Mouse (Mus musculus) CH12.LX (cell line): ENCODE measurements around the gene Rilpl1. TPM values are rescaled to one million over a fixed set of nuclear protein-coding genes. Genes with fewer than 3 reads are reported as not detected.

Experiments
- DNase-seq: peaks from one replicate; pipeline ENCODE4 v3.0.0-alpha.2; 2013; ENCODE audit errors: extremely low read depth
- H3K27ac ChIP-seq: 2 replicates; pipeline ENCODE4 v1.5.1; 2012; ENCODE audit warnings: low read depth, mild to moderate bottlenecking, control low read depth, moderate library complexity; ENCODE audit not compliant: insufficient read depth
- H3K27me3 ChIP-seq: replicated peaks from 2 replicates; pipeline ENCODE3; 2012; ENCODE audit warnings: inconsistent platforms
- H3K36me3 ChIP-seq, 2 experiments: replicated peaks in 1 of 2; 2 replicates each; pipeline versions ENCODE3 to v1.6.1; 2012; ENCODE audit warnings: inconsistent platforms in 1 of 2, low read length in 1 of 2, mild to moderate bottlenecking in 1 of 2, mixed read lengths in 1 of 2, moderate library complexity in 1 of 2; ENCODE audit not compliant: control insufficient read depth in 1 of 2, insufficient read depth in 1 of 2
- H3K4me1 ChIP-seq, 2 experiments: 2 replicates each; pipeline ENCODE4 v1.6.1; 2012; ENCODE audit warnings: inconsistent platforms in 1 of 2, moderate library complexity in 1 of 2; ENCODE audit not compliant: insufficient read depth in 2 of 2, control insufficient read depth in 1 of 2
- H3K4me2 ChIP-seq: 2 replicates; pipeline ENCODE4 v1.6.1; 2012; ENCODE audit warnings: low read depth, mild to moderate bottlenecking, control low read depth; ENCODE audit not compliant: poor library complexity, insufficient read depth, severe bottlenecking
- H3K4me3 ChIP-seq, 3 experiments: fragments of 150-350 bp in 1 of 3; sonication (generic) in 1 of 3; replicated peaks in 1 of 3; 2 replicates each; pipeline versions ENCODE3 to v1.5.1; 2011 to 2012; ENCODE audit warnings: low read depth in 2 of 3, low read length in 2 of 3, mild to moderate bottlenecking in 2 of 3, moderate library complexity in 2 of 3, control low read depth in 1 of 3, improper control_type of control experiment in 1 of 3, inconsistent platforms in 1 of 3, mixed read lengths in 1 of 3; ENCODE audit not compliant: poor library complexity in 1 of 3
- H3K79me2 ChIP-seq: replicated peaks from 2 replicates; pipeline ENCODE4 v1.6.1; 2012; ENCODE audit warnings: mild to moderate bottlenecking, moderate library complexity; ENCODE audit not compliant: control insufficient read depth, poor library complexity, insufficient read depth, severe bottlenecking; ENCODE audit errors: extremely low read depth
- H3K9ac ChIP-seq: 2 replicates; pipeline ENCODE4 v1.6.1; 2012; ENCODE audit warnings: low read depth, mild to moderate bottlenecking, control low read depth, moderate library complexity; ENCODE audit not compliant: insufficient read depth
- H3K9me3 ChIP-seq: replicated peaks from 2 replicates; pipeline ENCODE3; 2012; ENCODE audit warnings: low read length, inconsistent platforms, mixed read lengths
- BHLHE40 ChIP-seq: IDR thresholded peaks from 2 replicates; pipeline ENCODE4 v1.6.1; 2011; ENCODE audit warnings: mild to moderate bottlenecking, low read depth, low read length, improper control_type of control experiment
- CHD1 ChIP-seq: IDR thresholded peaks from 2 replicates; pipeline ENCODE4 v1.6.1; 2012; ENCODE audit warnings: low read depth, low read length, improper control_type of control experiment, inconsistent platforms
- CHD2 ChIP-seq: IDR thresholded peaks from 2 replicates; pipeline ENCODE4 v1.6.1; 2011; ENCODE audit warnings: low read length, improper control_type of control experiment
- CTCF ChIP-seq, 2 experiments: IDR thresholded peaks in 1 of 2; conservative IDR thresholded peaks in 1 of 2; 2 replicates each; pipeline ENCODE4 v1.5.1; 2011 to 2012; ENCODE audit warnings: low read depth in 2 of 2, low read length in 2 of 2, improper control_type of control experiment in 1 of 2, inconsistent platforms in 1 of 2, mild to moderate bottlenecking in 1 of 2, moderate library complexity in 1 of 2
- E2F4 ChIP-seq: IDR thresholded peaks from 2 replicates; pipeline ENCODE4 v1.6.1; 2011; ENCODE audit warnings: low read depth, low read length, improper control_type of control experiment; ENCODE audit not compliant: insufficient replicate concordance
- ELF1 ChIP-seq: IDR thresholded peaks from 2 replicates; pipeline ENCODE4 v1.6.1; 2014; ENCODE audit warnings: low read depth, mild to moderate bottlenecking, inconsistent platforms, low read length, improper control_type of control experiment
- EP300 ChIP-seq: IDR thresholded peaks from 2 replicates; pipeline ENCODE4 v1.6.1; 2011; ENCODE audit warnings: low read length, improper control_type of control experiment
- ETS1 ChIP-seq: conservative IDR thresholded peaks from 2 replicates; pipeline ENCODE4 v1.6.1; 2012; ENCODE audit warnings: low read depth, mild to moderate bottlenecking, inconsistent platforms, low read length, improper control_type of control experiment, moderate library complexity
- GABPA ChIP-seq: IDR thresholded peaks from 2 replicates; pipeline ENCODE4 v1.6.1; 2012; ENCODE audit warnings: low read depth, low read length, improper control_type of control experiment, inconsistent platforms; ENCODE audit not compliant: insufficient replicate concordance
- HCFC1 ChIP-seq: IDR thresholded peaks from 2 replicates; pipeline ENCODE4 v1.6.1; 2012; ENCODE audit warnings: low read depth, mild to moderate bottlenecking, inconsistent platforms, low read length, improper control_type of control experiment
- IRF4 ChIP-seq: IDR thresholded peaks from 2 replicates; pipeline ENCODE4 v1.6.1; 2014; ENCODE audit warnings: low read depth, mild to moderate bottlenecking, inconsistent platforms, low read length, improper control_type of control experiment
- JUN ChIP-seq: IDR thresholded peaks from 2 replicates; pipeline ENCODE4 v1.6.1; 2011; ENCODE audit warnings: low read depth, mild to moderate bottlenecking, low read length, improper control_type of control experiment, moderate library complexity; ENCODE audit not compliant: insufficient read depth
- JUND ChIP-seq: conservative IDR thresholded peaks from 2 replicates; pipeline ENCODE4 v1.6.1; 2011; ENCODE audit warnings: low read depth, low read length, improper control_type of control experiment
- KAT2A ChIP-seq: IDR thresholded peaks from 2 replicates; pipeline ENCODE4 v1.6.1; 2012; ENCODE audit warnings: low read length, improper control_type of control experiment, inconsistent platforms; ENCODE audit not compliant: insufficient replicate concordance
- MAFK ChIP-seq: IDR thresholded peaks from 2 replicates; pipeline ENCODE4 v1.6.1; 2011; ENCODE audit warnings: low read length, improper control_type of control experiment; ENCODE audit not compliant: insufficient replicate concordance
- MAX ChIP-seq: IDR thresholded peaks from 2 replicates; pipeline ENCODE4 v1.6.1; 2011; ENCODE audit warnings: low read length, improper control_type of control experiment
- MAZ ChIP-seq: IDR thresholded peaks from 2 replicates; pipeline ENCODE4 v1.6.1; 2012; ENCODE audit warnings: low read depth, mild to moderate bottlenecking, inconsistent platforms, low read length, improper control_type of control experiment, moderate library complexity
- MEF2A ChIP-seq: IDR thresholded peaks from 2 replicates; pipeline ENCODE4 v1.6.1; 2014; ENCODE audit warnings: low read depth, mild to moderate bottlenecking, inconsistent platforms, low read length, improper control_type of control experiment, borderline replicate concordance
- MXI1 ChIP-seq: IDR thresholded peaks from 2 replicates; pipeline ENCODE4 v1.6.1; 2011; ENCODE audit warnings: mild to moderate bottlenecking, low read depth, low read length, improper control_type of control experiment
- MYC ChIP-seq: IDR thresholded peaks from 2 replicates; pipeline ENCODE4 v1.6.1; 2011; ENCODE audit warnings: low read depth, mild to moderate bottlenecking, improper control_type of control experiment, low read length
- NELFE ChIP-seq: IDR thresholded peaks from 2 replicates; pipeline ENCODE4 v1.6.1; 2011; ENCODE audit warnings: low read depth, low read length, improper control_type of control experiment
- NRF1 ChIP-seq: IDR thresholded peaks from 2 replicates; pipeline ENCODE4 v1.6.1; 2014; ENCODE audit warnings: low read depth, mild to moderate bottlenecking, inconsistent platforms, low read length, improper control_type of control experiment, moderate library complexity
- PAX5 ChIP-seq: IDR thresholded peaks from 2 replicates; pipeline ENCODE4 v1.6.1; 2012; ENCODE audit warnings: low read length, inconsistent platforms, mixed read lengths
- POLR2A ChIP-seq: IDR thresholded peaks from 2 replicates; pipeline ENCODE4 v1.6.1; 2011; ENCODE audit warnings: low read depth, mild to moderate bottlenecking, improper control_type of control experiment, low read length
- POLR2AphosphoS2 ChIP-seq: IDR thresholded peaks from 2 replicates; pipeline ENCODE4 v1.6.1; 2011; ENCODE audit warnings: low read depth, low read length, improper control_type of control experiment
- RAD21 ChIP-seq: IDR thresholded peaks from 2 replicates; pipeline ENCODE4 v1.6.1; 2011; ENCODE audit warnings: low read depth, mild to moderate bottlenecking, low read length, improper control_type of control experiment, moderate library complexity
- RCOR1 ChIP-seq: conservative IDR thresholded peaks from 2 replicates; pipeline ENCODE4 v1.6.1; 2012; ENCODE audit warnings: low read depth, mild to moderate bottlenecking, inconsistent platforms, low read length, improper control_type of control experiment
- SIN3A ChIP-seq: IDR thresholded peaks from 2 replicates; pipeline ENCODE4 v1.6.1; 2012; ENCODE audit warnings: low read length, improper control_type of control experiment, inconsistent platforms
- SMC3 ChIP-seq: IDR thresholded peaks from 2 replicates; pipeline ENCODE4 v1.6.1; 2011; ENCODE audit warnings: low read depth, low read length, improper control_type of control experiment
- TBP ChIP-seq: conservative IDR thresholded peaks from 2 replicates; pipeline ENCODE4 v1.6.1; 2011; ENCODE audit warnings: low read depth, low read length, improper control_type of control experiment
- TCF12 ChIP-seq: IDR thresholded peaks from 2 replicates; pipeline ENCODE4 v1.6.1; 2014; ENCODE audit warnings: low read depth, mild to moderate bottlenecking, inconsistent platforms, low read length, improper control_type of control experiment
- UBTF ChIP-seq: IDR thresholded peaks from 2 replicates; pipeline ENCODE4 v1.6.1; 2012; ENCODE audit warnings: low read depth, mild to moderate bottlenecking, inconsistent platforms, low read length, improper control_type of control experiment, moderate library complexity
- USF1 ChIP-seq: IDR thresholded peaks from 2 replicates; pipeline ENCODE4 v1.6.1; 2014; ENCODE audit warnings: low read depth, mild to moderate bottlenecking, inconsistent platforms, low read length, improper control_type of control experiment
- USF2 ChIP-seq: conservative IDR thresholded peaks from 2 replicates; pipeline ENCODE4 v1.6.1; 2011; ENCODE audit warnings: low read depth, low read length, improper control_type of control experiment
- ZC3H11A ChIP-seq: IDR thresholded peaks from 2 replicates; pipeline ENCODE4 v1.6.1; 2012; ENCODE audit warnings: low read depth, mild to moderate bottlenecking, inconsistent platforms, low read length, improper control_type of control experiment
- ZKSCAN1 ChIP-seq: IDR thresholded peaks from 2 replicates; pipeline ENCODE4 v1.6.1; 2012; ENCODE audit warnings: low read depth, inconsistent platforms, low read length, improper control_type of control experiment, borderline replicate concordance
- ZMIZ1 ChIP-seq: IDR thresholded peaks from 2 replicates; pipeline ENCODE4 v1.6.1; 2012; ENCODE audit warnings: low read depth, mild to moderate bottlenecking, inconsistent platforms, low read length, improper control_type of control experiment
- ZNF384 ChIP-seq: IDR thresholded peaks from 2 replicates; pipeline ENCODE4 v1.6.1; 2012; ENCODE audit warnings: low read depth, low read length, improper control_type of control experiment, inconsistent platforms
- dilution Hi-C: fragments of 300-500 bp; cut with MboI; formaldehyde crosslinking; loops from 2 replicates; pipeline ENCODE4 v1.14.3; 2020; ENCODE audit warnings: low sequenced_read_pairs; ENCODE audit not compliant: extremely low pct_unique_long_range_greater_than_20kb, extremely low pct_ligation_motif_present
- in situ Hi-C: fragments of 300-500 bp; cut with MboI; formaldehyde crosslinking; loops from 3 replicates; pipeline ENCODE4 v1.14.3; 2019; ENCODE audit warnings: low sequenced_read_pairs, low pct_ligation_motif_present, low pct_unique_long_range_greater_than_20kb, mixed read lengths
- polyA plus RNA-seq: library from polyadenylated mRNA; unstranded; fragments of >175 nt; gene quantifications from 2 replicates; pipeline ENCODE4 v1.2.1, GENCODE M21; 2012; ENCODE audit warnings: low read depth; ENCODE audit not compliant: insufficient read length
- total RNA-seq, 2 experiments: library from RNA; depleted of rRNA; stranded (reverse); fragments of 300-350 nt in 1 of 2; fragments of >200 nt in 1 of 2; gene quantifications; 2 replicates each; pipeline ENCODE4 v1.2.3; 2012 to 2014

Gene Rilpl1
- total and polyA plus RNA-seq, 3 experiments: 3.1 to 5.7 (median 5.4) TPM

DNA sequence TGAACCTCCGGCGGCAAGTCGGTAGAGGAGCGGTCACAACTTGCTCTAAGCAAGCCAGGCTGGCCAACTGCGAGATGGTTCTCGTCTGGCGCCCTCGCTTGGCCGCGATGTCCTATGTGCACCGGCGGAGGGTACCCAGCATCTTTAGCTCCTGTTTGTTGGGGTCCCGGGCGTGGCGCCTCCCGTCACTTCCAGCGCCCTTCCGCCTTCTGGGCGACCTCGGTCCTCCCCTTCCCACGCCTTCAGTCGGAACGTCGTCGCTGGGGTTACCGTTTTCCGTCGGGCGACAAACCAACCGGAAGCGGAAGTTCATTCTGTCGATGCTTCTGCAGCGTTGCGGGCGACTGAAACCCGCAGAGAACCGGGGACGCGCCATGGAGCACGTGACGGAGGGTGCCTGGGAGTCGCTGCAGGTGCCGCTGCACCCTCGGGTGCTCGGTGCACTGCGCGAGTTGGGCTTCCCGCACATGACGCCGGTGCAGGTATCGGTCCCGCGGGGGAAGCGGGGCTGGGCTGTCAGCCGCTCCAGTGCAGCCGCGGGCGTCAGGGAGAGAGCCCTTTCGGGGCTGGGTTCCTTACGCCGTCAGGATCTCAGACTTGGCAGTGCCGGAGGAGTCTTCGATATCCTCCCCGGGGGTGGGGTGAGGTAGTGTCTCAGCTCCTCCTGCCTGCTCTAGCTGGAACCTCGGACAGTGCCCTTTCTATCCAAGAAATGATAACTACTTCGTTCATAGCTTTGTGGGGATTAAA is 21.5 kb upstream of the Rilpl1 start, which contains the start of gene Ddx55:
TSS of gene Ddx55 (plus strand) at position 307 of the 750 bp plus-strand sequence.
- Histone ChIP-seq H3K4me3 (peak within 1 kb of the TSS; percentile 64 to 83 (median 79)), H3K36me3 (peaks cover 36 to 54% of the 10 kb centered on the region in 2 experiments), H3K79me2 (peaks cover 14% of the 10 kb centered on the region), H3K27ac (peak within 1 kb of the TSS; percentile 68), H3K9me3 (no peaks in the 10 kb centered on the region)
- in situ Hi-C loops: loop anchor here (10.0 kb wide), 1 partner anchor 198 kb away; no protein-coding TSS in a partner anchor
- TF ChIP-seq MAFK (no peak), ZC3H11A (no peak), MAZ (no peak; the same call in 1 of the 2 replicates), NELFE (no peak; the same call in none of the 2 replicates), ELF1 (peak; percentile 97), IRF4 (peak; percentile 84), UBTF (peak; percentile 84; the same call in 1 of the 2 replicates), RAD21 (peak; percentile 27), ETS1 (peak; percentile 65), USF1 (peak; percentile 77), SIN3A (peak; percentile 97), PAX5 (no peak), MYC (peak; percentile 93; the same call in 1 of the 2 replicates), TCF12 (peak; percentile 97), ZKSCAN1 (no peak), RCOR1 (peak; percentile 75; the same call in 1 of the 2 replicates), POLR2A (peak; percentile 81), JUND (no peak), E2F4 (no peak), MXI1 (peak; percentile 97), ZNF384 (no peak), POLR2AphosphoS2 (no peak; the same call in 1 of the 2 replicates), CHD1 (no peak), ZMIZ1 (peak; percentile 87), NRF1 (peak; percentile 44; the same call in 1 of the 2 replicates), EP300 (no peak), MAX (peak; percentile 93), SMC3 (peak; percentile 40), HCFC1 (peak; percentile 94), BHLHE40 (peak; percentile 98), USF2 (peak; percentile 31; the same call in 1 of the 2 replicates), CTCF (conservative IDR thresholded peaks at IDR 0.05 in 1 of 2, IDR thresholded peaks at IDR 0.05 in 1 of 2; ENCODE audit: low read depth in 2 of 2, low read length in 2 of 2) (peak in 1 of 2 experiments; percentile 64; a peak in 2 of 4 replicates), MEF2A (peak; percentile 84), GABPA (peak; percentile 24; the same call in 1 of the 2 replicates), CHD2 (peak; percentile 69), KAT2A (peak; percentile 88; the same call in 1 of the 2 replicates), JUN (no peak), TBP (peak; percentile 88)
- TF ChIP-seq, all 38 proteins: peak for 25
- Histone ChIP-seq H3K27me3 (no peaks in the 10 kb centered on the region), H3K9ac (peak within 1 kb of the TSS; percentile 91), H3K4me2 (peak within 1 kb of the TSS; percentile 97), H3K4me1 (peaks cover 0 to 10% of the 10 kb centered on the region in 2 experiments; a peak in 2 of 4 replicates)
- peak; percentile 97 for DNase-seq
- dilution Hi-C loops: no loop called here
